Mouse (Mus musculus) stomach, embryonic 14.5 days (tissue): ENCODE measurements at regions not wholly inside any gene's neighbourhood (a gene's known extent, or its start where the extent isn't known, plus 50 kb on each side); places are given as distances from the start of the nearest gene placed in this dataset.

Experiments used
- ATAC-seq: fragments of 200-750 bp; cut with Nextera tagmentation; 2 replicates; pipeline ENCODE4 v1.8.0; 2017; ENCODE audit warnings: low read depth, moderate TSS enrichment; ENCODE audit not compliant: insufficient number of reproducible peaks, insufficient read depth, low FRiP score
- H3K27ac ChIP-seq: fragments of 300-500 bp; sonication (generic); 2 replicates; pipeline ENCODE4 v1.5.1; 2014; ENCODE audit warnings: mild to moderate bottlenecking, low read length, moderate library complexity, mixed read lengths
- H3K27me3 ChIP-seq: fragments of 300-500 bp; sonication (generic); 2 replicates; pipeline ENCODE4 v1.6.1; 2014; ENCODE audit warnings: low read length, control low read depth, mixed read lengths; ENCODE audit not compliant: control insufficient read depth, insufficient read depth
- H3K36me3 ChIP-seq: fragments of 300-500 bp; sonication (generic); 2 replicates; pipeline ENCODE4 v1.6.1; 2014; ENCODE audit warnings: mild to moderate bottlenecking, control low read depth, low read length, moderate library complexity, mixed read lengths; ENCODE audit not compliant: control insufficient read depth, insufficient read depth
- H3K4me1 ChIP-seq: fragments of 300-500 bp; sonication (generic); 2 replicates; pipeline ENCODE4 v1.6.1; 2014; ENCODE audit warnings: low read length, control low read depth, mixed read lengths; ENCODE audit not compliant: control insufficient read depth, insufficient read depth
- H3K4me2 ChIP-seq: fragments of 300-500 bp; sonication (generic); replicated peaks from 2 replicates; pipeline ENCODE4 v1.6.1; 2014; ENCODE audit warnings: low read depth, low read length, control low read depth
- H3K4me3 ChIP-seq: fragments of 300-500 bp; sonication (generic); 2 replicates; pipeline ENCODE4 v1.5.1; 2014; ENCODE audit warnings: low read depth, low read length, control low read depth
- H3K9ac ChIP-seq: fragments of 300-500 bp; sonication (generic); replicated peaks from 2 replicates; pipeline ENCODE4 v1.6.1; 2014; ENCODE audit warnings: low read depth, mild to moderate bottlenecking, control low read depth, low read length, moderate library complexity, mixed read lengths
- H3K9me3 ChIP-seq: fragments of 300-500 bp; sonication (generic); 2 replicates; pipeline ENCODE4 v1.6.1; 2016; ENCODE audit warnings: low read depth, low read length, control low read depth; ENCODE audit not compliant: control insufficient read depth
- WGBS: fragments of 180-500 bp; shearing (Covaris S2); extraction: QIAGEN DNeasy Blood & Tissue Kit; methylation state at CpG from one replicate; pipeline ENCODE4 v1.1.7; 2014; 5-methylcytosine and 5-hydroxymethylcytosine counted together

- WGBS: 88% methylated on average over 4 of the region's 4 CpGs
- no peak overlapping the region for H3K4me3 ChIP-seq
- no peaks in the 10 kb centered on the region for H3K4me1 ChIP-seq
Measured at GRCm38 (mm10) chr8:95988616-95989380, 100.5 kb upstream of the Got2 start.

GRCm38 (mm10) chr8:95987011-95987440 is 98.7 kb upstream of the Got2 start:
- no peak overlapping the region for H3K4me3 ChIP-seq
- WGBS: 25% methylated on average over 10 of the region's 10 CpGs
- H3K9ac ChIP-seq: no peak overlapping the region
- H3K4me2 ChIP-seq: peak overlapping the region; percentile 23; the same call in 1 of the 2 replicates
- no peak for ATAC-seq
- H3K4me1 ChIP-seq: no peaks in the 10 kb centered on the region
- H3K27ac ChIP-seq: no peak overlapping the region
- no peaks in the 10 kb centered on the region for H3K36me3 ChIP-seq
- no peaks in the 10 kb centered on the region for H3K9me3 ChIP-seq
- H3K27me3 ChIP-seq: no peaks in the 10 kb centered on the region

More at GRCm38 (mm10) chr8:95988616-95989380, 100.5 kb upstream of the Got2 start:
- no peak for ATAC-seq
- Histone ChIP-seq H3K27me3 (no peaks in the 10 kb centered on the region), H3K4me2 (no peak overlapping the region), H3K27ac (no peak overlapping the region), H3K9ac (no peak overlapping the region), H3K9me3 (no peaks in the 10 kb centered on the region), H3K36me3 (no peaks in the 10 kb centered on the region)

- H3K36me3 ChIP-seq: no peaks in the 10 kb centered on the region
- H3K27ac ChIP-seq: no peak overlapping the region
- no peak for ATAC-seq
- H3K4me1 ChIP-seq: no peaks in the 10 kb centered on the region
- no peak overlapping the region for H3K4me3 ChIP-seq
- H3K4me2 ChIP-seq: no peak overlapping the region
- no peaks in the 10 kb centered on the region for H3K9me3 ChIP-seq
- WGBS: 65% methylated on average over 3 of the region's 3 CpGs
- H3K9ac ChIP-seq: no peak overlapping the region
- H3K27me3 ChIP-seq: no peaks in the 10 kb centered on the region
Measured at GRCm38 (mm10) chr8:95986410-95986809, 98.1 kb upstream of the Got2 start.

GRCm38 (mm10) chr8:95983690-95984089 is 95.3 kb upstream of the Got2 start:
- no peak overlapping the region for H3K9ac ChIP-seq
- no peak overlapping the region for H3K27ac ChIP-seq
- no peaks in the 10 kb centered on the region for H3K36me3 ChIP-seq
- no peaks in the 10 kb centered on the region for H3K27me3 ChIP-seq
- ATAC-seq: no peak
- H3K4me3 ChIP-seq: no peak overlapping the region
- H3K4me2 ChIP-seq: no peak overlapping the region
- no peaks in the 10 kb centered on the region for H3K4me1 ChIP-seq
- 69% methylated on average over 2 of the region's 2 CpGs for WGBS
- H3K9me3 ChIP-seq: no peaks in the 10 kb centered on the region

DNA sequence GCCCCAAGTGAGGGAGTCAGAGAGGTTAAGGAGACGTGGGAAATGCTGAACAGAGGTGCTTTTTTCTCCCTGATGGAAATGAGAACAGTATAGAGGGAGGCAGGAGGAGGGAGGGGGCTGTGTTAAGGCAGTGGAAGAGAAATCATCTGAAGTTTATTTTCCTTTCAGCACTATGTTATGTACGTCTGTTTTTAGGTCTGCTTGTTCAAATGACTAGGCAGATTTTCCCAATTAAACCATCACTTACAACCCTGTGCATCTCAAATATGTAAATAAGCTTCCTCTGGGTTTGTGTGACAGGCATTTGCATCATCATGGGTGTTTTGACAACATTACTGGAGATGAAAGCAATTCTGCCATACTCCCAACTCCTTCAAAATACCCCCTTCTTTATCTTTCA is 92.1 kb upstream of the Got2 start:
- Histone ChIP-seq H3K9ac (no peak overlapping the region), H3K27me3 (no peaks in the 10 kb centered on the region), H3K9me3 (no peaks in the 10 kb centered on the region), H3K4me2 (no peak overlapping the region), H3K27ac (no peak overlapping the region), H3K4me1 (no peaks in the 10 kb centered on the region), H3K4me3 (no peak overlapping the region), H3K36me3 (no peaks in the 10 kb centered on the region)
- no peak for ATAC-seq
- WGBS: 36% methylated on average over 2 of the region's 2 CpGs

DNA sequence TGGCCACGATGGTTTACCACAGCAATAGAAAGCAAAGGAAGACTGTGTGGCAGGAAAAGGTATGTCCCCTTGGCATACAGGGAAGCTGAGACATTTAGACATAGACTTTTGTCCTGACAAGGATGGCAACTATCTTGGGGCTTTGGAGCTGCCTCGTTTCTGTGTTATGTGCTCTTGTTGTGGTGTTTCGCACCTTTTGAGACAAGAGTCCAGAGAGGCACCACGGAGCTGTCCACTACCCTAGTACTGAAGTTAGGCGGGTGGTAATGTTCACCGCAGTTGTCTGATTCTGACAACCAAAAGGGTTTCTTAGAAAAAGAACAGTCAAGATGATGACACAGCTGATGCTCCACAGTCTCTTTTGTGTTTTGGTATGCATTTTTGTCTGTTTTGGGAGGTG is 90.9 kb upstream of the Got2 start:
- no peak for ATAC-seq

GRCm38 (mm10) chr8:95974889-95975288 is 86.5 kb upstream of the Got2 start:
- no peaks in the 10 kb centered on the region for H3K27me3 ChIP-seq
- H3K9me3 ChIP-seq: no peaks in the 10 kb centered on the region
- WGBS: 14% methylated on average over 4 of the region's 4 CpGs
- H3K36me3 ChIP-seq: no peaks in the 10 kb centered on the region
- no peak overlapping the region for H3K9ac ChIP-seq
- H3K4me1 ChIP-seq: no peaks in the 10 kb centered on the region
- no peak for ATAC-seq
- no peak overlapping the region for H3K4me3 ChIP-seq
- no peak overlapping the region for H3K4me2 ChIP-seq
- H3K27ac ChIP-seq: no peak overlapping the region

More for the DNA sequence above, 90.9 kb upstream of the Got2 start:
- Histone ChIP-seq H3K27ac (no peak overlapping the region), H3K9me3 (no peaks in the 10 kb centered on the region), H3K4me3 (no peak overlapping the region), H3K4me2 (no peak overlapping the region), H3K36me3 (no peaks in the 10 kb centered on the region), H3K27me3 (no peaks in the 10 kb centered on the region), H3K4me1 (no peaks in the 10 kb centered on the region), H3K9ac (no peak overlapping the region)
- 48% methylated on average over 6 of the region's 6 CpGs for WGBS

DNA sequence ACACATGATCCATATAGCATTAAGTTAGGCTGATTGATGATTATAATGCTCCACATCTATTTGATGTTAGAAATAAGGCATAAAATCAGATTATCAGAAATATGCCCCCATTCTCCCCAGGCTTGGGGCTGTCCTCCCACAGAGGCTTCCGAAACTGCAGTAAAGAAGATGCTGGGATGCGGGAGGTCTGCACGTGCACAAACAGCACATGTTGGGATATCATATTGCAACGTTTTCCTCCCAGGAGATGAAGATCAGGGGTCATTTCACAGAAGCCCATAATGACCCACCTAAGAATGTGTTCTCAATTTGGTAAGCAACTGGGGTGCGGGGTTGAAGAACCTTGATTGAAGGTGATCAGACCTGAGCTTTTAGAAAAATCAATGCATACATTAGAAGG is 85.9 kb upstream of the Got2 start:
- Histone ChIP-seq H3K9me3 (no peaks in the 10 kb centered on the region), H3K27ac (no peak overlapping the region), H3K4me2 (no peak overlapping the region), H3K27me3 (no peaks in the 10 kb centered on the region), H3K36me3 (no peaks in the 10 kb centered on the region), H3K4me3 (no peak overlapping the region), H3K4me1 (no peaks in the 10 kb centered on the region), H3K9ac (no peak overlapping the region)
- ATAC-seq: no peak
- WGBS: 51% methylated on average over 5 of the region's 5 CpGs

GRCm38 (mm10) chr8:95973571-95973970 is 85.2 kb upstream of the Got2 start:
- Histone ChIP-seq H3K4me3 (no peak overlapping the region), H3K4me2 (no peak overlapping the region), H3K27me3 (no peaks in the 10 kb centered on the region), H3K36me3 (no peaks in the 10 kb centered on the region), H3K9ac (no peak overlapping the region), H3K4me1 (no peaks in the 10 kb centered on the region), H3K27ac (no peak overlapping the region), H3K9me3 (no peaks in the 10 kb centered on the region)
- ATAC-seq: no peak
- 29% methylated on average over 4 of the region's 4 CpGs for WGBS
